Mouse (Mus musculus): ENCODE data around the gene Tas1r2.

Gene Tas1r2

DNA sequence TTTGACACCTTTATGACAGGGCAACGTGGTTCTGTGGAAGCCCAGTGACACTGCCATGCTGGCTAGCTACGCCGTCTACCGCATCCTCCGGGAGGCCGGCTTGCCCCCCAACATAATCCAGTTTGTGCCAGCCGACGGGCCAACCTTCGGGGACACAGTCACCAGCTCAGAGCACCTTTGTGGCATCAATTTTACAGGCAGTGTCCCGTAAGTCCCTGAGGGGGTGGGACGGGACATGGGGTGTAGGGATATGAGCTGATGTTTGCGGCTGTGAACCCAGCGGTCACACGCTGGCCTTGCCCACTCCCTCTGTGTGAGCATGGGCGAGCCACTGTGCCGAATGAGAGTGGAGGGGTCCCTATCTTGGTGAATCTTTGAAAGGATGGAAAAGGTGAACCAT is 15.0 kb upstream of the Tas1r2 start:
- no peak for DNase-seq (ENCODE audit: low spot score in 2 of 2)

GRCm38 (mm10) chr4:139639801-139640200 is 13.5 kb upstream of the Tas1r2 start:
- DNase-seq (ENCODE audit: low spot score in 2 of 2), result no peak

DNA sequence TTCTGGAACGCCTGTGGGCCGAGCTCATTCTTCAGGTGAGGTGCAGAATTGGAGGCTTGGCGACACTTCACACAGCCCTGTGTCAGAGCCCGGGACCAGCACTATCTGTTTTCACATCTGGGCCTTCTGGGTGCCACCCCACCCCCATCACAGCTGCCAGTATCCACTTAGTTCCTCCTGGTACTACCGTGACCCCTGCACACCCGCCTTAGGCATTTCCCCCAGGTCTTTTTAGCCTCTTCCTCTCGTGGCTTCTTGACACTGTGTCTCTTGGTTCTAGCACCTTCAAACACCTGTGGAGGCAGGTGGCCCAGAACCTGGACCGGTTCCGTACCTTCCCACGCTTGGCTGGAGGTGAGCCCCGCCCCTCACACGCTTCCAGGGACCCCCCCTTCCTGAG is 13.0 kb upstream of the Tas1r2 start:
- DNase-seq (ENCODE audit: low spot score in 2 of 2), result no peak

DNA sequence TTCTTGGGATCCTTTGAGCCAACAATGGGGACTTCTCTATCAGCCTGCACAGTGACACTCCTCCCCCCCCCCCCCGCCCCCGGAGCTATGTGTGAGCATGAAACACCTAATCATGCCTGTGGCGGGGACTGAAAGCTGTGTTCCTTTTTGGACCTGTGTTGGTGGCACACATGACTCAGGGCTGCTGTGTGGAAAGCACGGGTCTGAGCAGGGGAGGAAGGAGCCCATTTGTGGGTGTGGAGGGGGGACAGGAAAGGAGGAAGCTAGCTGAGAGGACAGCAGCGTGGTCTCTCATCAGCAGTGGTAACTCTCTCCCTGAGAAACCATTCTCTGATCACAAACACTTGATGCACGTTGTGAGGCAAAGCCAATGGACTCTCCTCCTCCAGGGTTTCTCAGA is 12.6 kb upstream of the Tas1r2 start:
- DNase-seq (ENCODE audit: low spot score in 2 of 2), result no peak

- DNase-seq (ENCODE audit: low spot score in 2 of 2), result no peak
Observed at GRCm38 (mm10) chr4:139641829-139642425, 11.4 kb upstream of the Tas1r2 start.

- DNase-seq (ENCODE audit: low spot score in 2 of 2), result peak in 1 of 2 experiments; percentile 80
Observed at GRCm38 (mm10) chr4:139643972-139644371, 9.4 kb upstream of the Tas1r2 start.

DNA sequence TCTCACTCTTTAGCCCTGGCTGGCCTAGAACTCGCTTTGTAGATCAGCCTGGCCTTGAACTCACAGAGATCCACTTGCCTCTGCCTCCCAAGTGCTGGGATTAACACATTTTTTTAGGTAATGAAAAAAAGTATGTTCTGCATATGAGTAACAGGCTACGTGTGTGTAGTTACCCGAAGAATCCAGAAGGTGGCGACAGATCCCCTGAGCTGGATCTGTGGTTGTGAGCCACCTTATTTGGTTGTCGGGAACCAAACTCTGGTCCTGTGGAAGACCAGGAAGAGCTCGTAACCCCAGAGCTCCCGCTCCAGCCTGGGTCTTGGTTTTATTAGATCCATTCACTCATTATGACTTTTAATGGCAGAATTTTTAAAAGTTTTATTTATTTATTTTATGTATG is 6.4 kb upstream of the Tas1r2 start:
- no peak for DNase-seq (ENCODE audit: low spot score in 2 of 2)

DNA sequence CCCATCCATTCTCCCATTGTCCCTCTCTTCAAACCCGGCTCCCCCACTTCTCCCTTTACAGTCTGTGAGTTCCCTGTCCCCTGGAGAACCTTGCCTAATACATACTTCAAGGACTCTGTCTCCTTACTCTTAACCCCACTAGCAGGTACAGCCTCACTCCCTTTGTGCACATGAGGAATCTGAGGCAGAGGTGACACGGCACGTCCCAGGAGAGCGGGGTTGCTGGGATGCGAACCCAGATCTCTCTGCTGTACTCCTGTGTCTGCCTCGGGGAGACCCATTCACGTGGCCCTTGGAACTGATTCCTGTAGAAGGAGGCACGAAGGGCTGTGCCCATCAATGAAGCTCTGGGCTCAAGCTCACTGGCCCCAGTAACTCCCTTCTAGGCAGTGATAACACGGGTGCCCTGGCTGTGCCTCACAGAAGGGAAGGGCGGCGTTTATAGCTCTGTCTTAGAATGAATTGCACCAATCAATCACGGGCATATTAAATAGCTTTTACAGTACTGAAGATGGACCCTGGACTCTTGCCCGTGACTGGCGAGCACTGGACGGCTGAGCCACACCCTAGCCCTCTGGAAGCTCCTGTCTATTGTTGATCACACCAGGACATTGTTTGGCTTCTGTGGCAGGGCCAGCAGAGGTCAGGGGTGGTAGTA is 3.1 kb upstream of the Tas1r2 start:
- DNase-seq (ENCODE audit: low spot score in 2 of 2), result no peak

DNA sequence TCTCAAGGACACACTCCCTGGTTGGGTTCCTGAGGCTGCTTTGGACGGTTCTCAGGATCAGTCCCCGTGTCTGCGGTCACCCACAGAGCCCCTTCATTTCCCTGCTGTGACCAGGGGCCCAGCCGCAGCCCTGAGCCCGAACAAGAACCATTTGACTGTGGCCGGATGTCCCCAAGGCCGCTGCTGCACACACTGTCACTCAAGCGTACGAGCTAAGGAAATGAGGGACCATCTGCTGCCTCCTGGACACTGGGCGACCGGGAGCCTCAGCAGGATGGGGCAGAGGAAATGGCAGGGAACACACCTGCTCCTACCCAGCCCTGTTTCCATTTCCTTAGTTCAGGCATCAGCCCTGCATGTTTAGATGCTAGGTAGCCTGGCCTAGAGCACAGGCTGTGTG is 2.4 kb upstream of the Tas1r2 start:
- no peak for DNase-seq (ENCODE audit: low spot score in 2 of 2)

DNA sequence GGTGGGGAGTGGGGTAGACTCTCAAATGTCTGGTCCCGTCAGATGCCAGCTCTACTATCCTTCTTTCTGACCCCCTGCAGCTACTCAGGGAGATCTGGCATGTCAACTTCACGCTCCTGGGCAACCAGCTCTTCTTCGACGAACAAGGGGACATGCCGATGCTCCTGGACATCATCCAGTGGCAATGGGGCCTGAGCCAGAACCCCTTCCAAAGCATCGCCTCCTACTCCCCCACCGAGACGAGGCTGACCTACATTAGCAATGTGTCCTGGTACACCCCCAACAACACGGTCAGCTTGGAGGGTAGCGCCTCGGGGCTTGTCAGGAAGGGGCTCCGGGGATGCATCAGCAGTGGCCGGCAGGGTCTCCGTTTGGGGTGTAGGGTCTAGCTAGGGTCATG is 8.6 kb downstream of the Tas1r2 start:
- DNase-seq (ENCODE audit: low spot score in 2 of 2), result no peak

DNA sequence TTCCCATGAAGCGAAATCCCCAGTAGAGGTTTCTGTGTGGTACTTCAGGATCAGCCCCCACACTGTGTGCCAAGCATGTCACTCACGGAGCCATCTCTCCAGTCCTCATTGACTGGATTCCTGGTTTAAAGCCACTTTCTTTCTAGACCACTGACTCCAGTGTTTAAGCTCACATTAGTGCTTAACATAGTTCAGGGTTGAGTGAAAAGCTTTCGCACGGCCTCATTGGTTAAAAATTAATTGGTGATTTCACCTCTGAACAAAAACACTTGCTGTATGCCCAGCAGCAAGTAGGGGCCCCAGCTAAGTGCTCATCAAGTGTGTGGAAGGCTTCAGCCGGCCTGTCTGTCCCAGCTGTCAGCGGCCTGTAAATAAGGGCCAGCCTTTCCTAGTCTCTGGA is 14.3 kb downstream of the Tas1r2 start:
- no peak for DNase-seq (ENCODE audit: low spot score in 2 of 2)

DNA sequence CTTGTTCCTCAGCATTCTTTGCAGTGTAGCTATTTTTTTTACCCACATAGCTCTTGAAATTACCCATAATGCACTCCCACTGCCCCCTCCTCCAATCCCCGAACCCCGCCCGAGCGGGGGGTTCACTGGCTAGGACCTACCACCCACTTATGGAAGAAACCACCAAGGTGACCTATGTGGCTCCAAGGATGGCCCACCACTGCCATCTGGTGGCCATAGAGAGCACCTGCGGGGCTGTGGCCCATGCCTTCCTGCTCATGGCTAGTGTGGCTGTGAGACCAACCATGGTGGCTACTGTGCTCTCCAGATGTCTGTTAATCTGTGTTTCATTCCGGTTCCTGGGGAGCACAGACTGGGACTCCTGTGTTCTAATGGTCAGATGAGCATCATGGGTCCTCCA is 16.5 kb downstream of the Tas1r2 start:
- DNase-seq (ENCODE audit: low spot score in 2 of 2), result peak in 1 of 2 experiments; percentile 39

GRCm38 (mm10) chr4:139675696-139676095 is 22.4 kb downstream of the Tas1r2 start:
- no peak for DNase-seq (ENCODE audit: low spot score in 2 of 2)

- DNase-seq (ENCODE audit: low spot score in 2 of 2), result no peak
Observed at GRCm38 (mm10) chr4:139683728-139684638, 30.6 kb downstream of the Tas1r2 start.

- DNase-seq (ENCODE audit: low spot score in 2 of 2), result peak in 1 of 2 experiments; percentile 69
Observed at GRCm38 (mm10) chr4:139684639-139685017, 31.3 kb downstream of the Tas1r2 start.

- DNase-seq (ENCODE audit: low spot score in 2 of 2), result no peak
Observed at GRCm38 (mm10) chr4:139688058-139688457, 34.7 kb downstream of the Tas1r2 start.

DNA sequence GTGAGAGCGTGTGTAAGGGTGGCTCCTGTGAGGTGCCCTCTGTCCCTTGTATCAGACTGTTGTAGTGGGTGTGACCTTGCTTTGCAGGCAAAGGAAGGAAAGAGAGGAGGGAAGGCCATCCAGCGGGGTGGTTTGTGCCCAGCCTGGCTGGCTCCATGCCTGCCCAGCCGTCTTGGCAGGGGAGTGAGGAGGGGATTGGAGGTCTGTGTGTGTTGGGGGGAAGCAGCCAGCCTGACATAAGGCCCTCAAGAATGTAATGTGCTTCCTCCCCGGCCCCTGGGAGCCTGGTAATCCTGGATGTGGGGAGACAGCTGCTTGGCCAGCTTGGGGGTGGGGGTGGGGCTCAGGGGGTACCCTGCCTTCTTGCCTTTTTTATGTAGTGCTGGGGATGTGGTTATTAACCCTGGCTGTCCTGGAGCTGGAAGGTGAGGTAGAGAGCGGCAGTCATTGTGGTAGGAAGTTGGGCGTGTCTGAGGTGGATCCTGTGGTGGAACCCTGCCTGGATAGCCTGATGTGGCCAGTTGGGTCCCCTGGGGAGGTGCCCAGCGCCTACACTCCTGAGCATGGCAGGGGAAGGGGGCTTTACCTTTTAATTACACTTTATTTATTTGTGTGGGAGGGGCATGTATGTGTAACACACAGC is 36.4 kb downstream of the Tas1r2 start:
- no peak for DNase-seq (ENCODE audit: low spot score in 2 of 2)

GRCm38 (mm10) chr4:139693315-139693714 is 40.0 kb downstream of the Tas1r2 start:
- DNase-seq (ENCODE audit: low spot score in 2 of 2), result no peak

DNA sequence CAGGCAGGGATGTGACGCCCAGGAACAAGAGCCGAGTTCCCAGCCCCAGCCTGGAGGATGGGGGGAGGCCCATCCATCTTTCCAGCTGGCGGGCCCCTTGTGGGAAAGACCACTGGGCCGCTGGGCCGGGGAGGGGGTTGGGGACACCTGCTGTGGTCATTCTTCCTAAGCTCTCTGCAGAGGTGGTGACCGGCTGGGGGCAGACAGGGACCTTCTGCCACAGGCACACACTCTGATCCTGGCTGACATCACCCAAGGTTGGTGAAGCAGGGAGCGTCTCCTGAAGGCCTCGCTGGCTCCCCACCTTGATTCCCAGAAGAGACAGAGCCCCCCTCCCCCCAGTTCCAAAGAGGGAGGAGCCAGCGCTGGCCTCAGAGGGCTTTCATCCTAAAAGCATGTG is 44.4 kb downstream of the Tas1r2 start:
- no peak for DNase-seq (ENCODE audit: low spot score in 2 of 2)

GRCm38 (mm10) chr4:139698602-139699001 is 45.3 kb downstream of the Tas1r2 start:
- no peak for DNase-seq (ENCODE audit: low spot score in 2 of 2)

GRCm38 (mm10) chr4:139702914-139703313 is 49.6 kb downstream of the Tas1r2 start:
- no peak for DNase-seq (ENCODE audit: low spot score in 2 of 2)

DNA sequence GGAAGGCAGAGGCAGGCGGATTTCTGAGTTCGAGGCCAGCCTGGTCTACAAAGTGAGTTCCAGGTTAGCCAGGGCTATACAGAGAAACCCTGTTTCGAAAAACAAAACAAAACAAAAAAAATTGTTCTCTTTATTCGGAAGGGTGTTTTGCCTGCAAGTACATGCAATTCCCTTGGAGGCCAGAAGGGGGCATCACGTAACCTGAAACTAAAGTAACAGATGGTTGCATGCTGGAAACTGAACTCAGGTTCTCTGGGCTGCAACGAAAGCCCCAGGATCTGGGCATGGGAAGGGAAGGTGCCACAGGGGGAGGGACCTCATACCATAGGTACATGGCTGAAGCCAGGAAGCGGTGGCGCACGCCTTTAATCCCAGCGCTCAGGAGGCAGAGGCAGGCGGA is 50.1 kb downstream of the Tas1r2 start:
- DNase-seq (ENCODE audit: low spot score in 2 of 2), result no peak
